Mouse (Mus musculus) thymus, adult 2 months (tissue): ENCODE measurements around the gene Hspbap1.

Experiments used
- CTCF ChIP-seq: fragments of 200-500 bp; IDR thresholded peaks from 2 replicates; pipeline ENCODE4 v1.5.1; 2012; ENCODE audit warnings: mild to moderate bottlenecking, control low read depth, low read length, moderate library complexity, borderline replicate concordance; ENCODE audit not compliant: control insufficient read depth, poor library complexity, insufficient read depth; ENCODE audit errors: extremely low read depth
- POLR2A ChIP-seq: fragments of 200-500 bp; IDR thresholded peaks from 2 replicates; pipeline ENCODE4 v1.6.1; 2012; ENCODE audit warnings: mild to moderate bottlenecking, low read length, control low read depth, moderate library complexity; ENCODE audit not compliant: control insufficient read depth, poor library complexity, insufficient read depth; ENCODE audit errors: extremely low read depth

GRCm38 (mm10) chr16:35781096-35781495 is 10.9 kb downstream of the Hspbap1 start:
- TF ChIP-seq CTCF (no peak), POLR2A (no peak)
